Mouse (Mus musculus) G1E (cell line): ENCODE results near the gene Fmo9. TPM values are rescaled to one million over a fixed set of nuclear protein-coding genes. Genes with fewer than 3 reads are reported as not detected.

ENCODE experiments used
- ATAC-seq: 2 replicates; pipeline ENCODE4 v1.8.0; 2016; ENCODE audit warnings: mild to moderate bottlenecking; ENCODE audit not compliant: insufficient number of reproducible peaks, poor library complexity, low FRiP score, severe bottlenecking; ENCODE audit errors: extremely low read depth
- DNase-seq: peaks from one replicate; pipeline ENCODE4 v3.0.0; 2012; ENCODE audit warnings: low spot score
- H3K27me3 ChIP-seq: 2 replicates; pipeline ENCODE4 v1.6.1; 2012; ENCODE audit warnings: mild to moderate bottlenecking, low read length, inconsistent platforms; ENCODE audit not compliant: insufficient read depth
- H3K36me3 ChIP-seq: replicated peaks from 2 replicates; pipeline ENCODE3; 2012; ENCODE audit warnings: mild to moderate bottlenecking, inconsistent platforms
- H3K4me1 ChIP-seq: 2 replicates; pipeline ENCODE4 v1.6.1; 2012; ENCODE audit warnings: low read depth, low read length, inconsistent platforms, mixed read lengths; ENCODE audit not compliant: insufficient read depth
- H3K4me3 ChIP-seq: 2 replicates; pipeline ENCODE4 v1.5.1; 2012; ENCODE audit warnings: low read depth, mild to moderate bottlenecking, inconsistent platforms, low read length, moderate library complexity, mixed read lengths
- H3K9me3 ChIP-seq: replicated peaks from 2 replicates; pipeline ENCODE4 v1.6.1; 2012; ENCODE audit warnings: inconsistent platforms
- CTCF ChIP-seq: IDR thresholded peaks from 2 replicates; pipeline ENCODE4 v1.5.1; 2012; ENCODE audit warnings: low read depth, low read length, inconsistent platforms, mixed read lengths
- GATA1 ChIP-seq: IDR thresholded peaks from 2 replicates; pipeline ENCODE4 v1.6.1; 2012; ENCODE audit warnings: borderline replicate concordance, low read length, inconsistent platforms, mixed read lengths
- GATA2 ChIP-seq: IDR thresholded peaks from 2 replicates; pipeline ENCODE4 v1.6.1; 2012; ENCODE audit warnings: low read depth, low read length, inconsistent platforms, borderline replicate concordance
- POLR2AphosphoS5 ChIP-seq: IDR thresholded peaks from 2 replicates; pipeline ENCODE4 v1.6.1; 2012; ENCODE audit warnings: low read depth, low read length, inconsistent platforms; ENCODE audit not compliant: insufficient replicate concordance
- TAL1 ChIP-seq: conservative IDR thresholded peaks from 2 replicates; pipeline ENCODE4 v1.6.1; 2012; ENCODE audit warnings: low read depth, low read length, inconsistent platforms, mixed read lengths
- polyA plus RNA-seq: library from polyadenylated mRNA; stranded (reverse); fragments of >175 nt; gene quantifications from 2 replicates; pipeline ENCODE4 v1.2.3, GENCODE M21; 2012
- total RNA-seq, 2 experiments: library from RNA; stranded (forward) in 1 of 2; stranded (reverse) in 1 of 2; fragments of 200-1000 nt in 1 of 2; fragments of >200 nt in 1 of 2; fragmentation: Nextera tagmentation in 1 of 2; gene quantifications; 2 replicates each; pipeline ENCODE4 v1.2.3; 2014 to 2017

The Fmo9 gene
- total and polyA plus RNA-seq, 3 experiments, result not detected

GRCm38 (mm10) chr1:166660800-166661199 is 20.8 kb downstream of the Fmo9 start:
- H3K4me3 ChIP-seq, result no peak overlapping the region
- no peaks in the 10 kb centered on the region for H3K27me3 ChIP-seq
- H3K36me3 ChIP-seq, result no peaks in the 10 kb centered on the region
- peaks cover 10% of the 10 kb centered on the region for H3K9me3 ChIP-seq
- no peaks in the 10 kb centered on the region for H3K4me1 ChIP-seq
- DNase-seq, result no peak
- no peak for TF ChIP-seq GATA2
- TF ChIP-seq TAL1, result no peak
- no peak for TF ChIP-seq CTCF
- TF ChIP-seq POLR2AphosphoS5, result no peak
- TF ChIP-seq GATA1, result no peak
- ATAC-seq, result no peak

- ATAC-seq (no peak), DNase-seq (no peak)
- Histone ChIP-seq H3K9me3 (peaks cover 18% of the 10 kb centered on the region), H3K4me1 (no peaks in the 10 kb centered on the region), H3K27me3 (no peaks in the 10 kb centered on the region), H3K36me3 (no peaks in the 10 kb centered on the region), H3K4me3 (no peak within 1 kb of the TSS)
- TF ChIP-seq GATA1, result no peak
- no peak for TF ChIP-seq CTCF
- TF ChIP-seq POLR2AphosphoS5, result no peak
- no peak for TF ChIP-seq TAL1
- no peak for TF ChIP-seq GATA2
These were observed 34.1 kb downstream of the Fmo9 start, which contains the start of gene Gm4847 for GRCm38 (mm10) chr1:166647593-166647992. Gene Gm4847, minus strand, starts transcription at chr1:166647693.

Other genes starting within 250 kb of the Fmo9 start
- gene Gm4846, start 184.3 kb downstream of the Fmo9 start, total RNA-seq (2014; fragmentation: Nextera tagmentation), result not detected in 2 replicates
- not detected in 2 replicates for gene Gm4846, start 184.3 kb downstream of the Fmo9 start, total RNA-seq (2017)
- not detected in 2 replicates for gene Gm4846, start 184.3 kb downstream of the Fmo9 start, polyA plus RNA-seq
- gene Gm4847, start 34.2 kb downstream of the Fmo9 start, total RNA-seq (2014; fragmentation: Nextera tagmentation), result not detected in 2 replicates
- gene Gm4847, start 34.2 kb downstream of the Fmo9 start, total RNA-seq (2017), result 0.06 TPM in 1 of 2 replicates, not detected in the other
- gene Gm4847, start 34.2 kb downstream of the Fmo9 start, polyA plus RNA-seq, result not detected in 2 replicates